Mouse (Mus musculus) heart, embryonic 14.5 days (tissue): ENCODE measurements around the gene Tgfbr3. TPM values are rescaled to one million over a fixed set of nuclear protein-coding genes. Genes with fewer than 3 reads are reported as not detected.

ENCODE experiments used
- ATAC-seq: fragments of 200-750 bp; cut with Nextera tagmentation; 2 replicates; pipeline ENCODE4 v1.8.0; 2017; ENCODE audit warnings: low read depth, moderate TSS enrichment; ENCODE audit not compliant: insufficient number of reproducible peaks, insufficient read depth, low FRiP score
- H3K27ac ChIP-seq, 2 experiments: fragments of 200-500 bp in 1 of 2; fragments of 300-500 bp in 1 of 2; sonication (generic) in 1 of 2; replicated peaks in 1 of 2; 2 replicates each; pipeline ENCODE4 v1.5.1; 2012 to 2014; ENCODE audit warnings: low read depth in 2 of 2, low read length in 2 of 2, control low read depth in 1 of 2, mild to moderate bottlenecking in 1 of 2, mixed read lengths in 1 of 2; ENCODE audit not compliant: control insufficient read depth in 1 of 2, insufficient read depth in 1 of 2
- H3K27me3 ChIP-seq: fragments of 300-500 bp; sonication (generic); 2 replicates; pipeline ENCODE4 v1.6.1; 2014; ENCODE audit warnings: mild to moderate bottlenecking, low read length, control low read depth; ENCODE audit not compliant: control insufficient read depth, insufficient read depth
- H3K36me3 ChIP-seq: fragments of 300-500 bp; sonication (generic); 2 replicates; pipeline ENCODE4 v1.6.1; 2014; ENCODE audit warnings: mild to moderate bottlenecking, control low read depth, low read length, mixed read lengths; ENCODE audit not compliant: control insufficient read depth, insufficient read depth
- H3K4me1 ChIP-seq, 2 experiments: fragments of 200-500 bp in 1 of 2; fragments of 300-500 bp in 1 of 2; sonication (generic) in 1 of 2; 2 replicates each; pipeline ENCODE4 v1.6.1; 2012 to 2014; ENCODE audit warnings: low read length in 2 of 2, control low read depth in 1 of 2, mixed read lengths in 1 of 2; ENCODE audit not compliant: control insufficient read depth in 2 of 2, insufficient read depth in 2 of 2
- H3K4me2 ChIP-seq: fragments of 300-500 bp; sonication (generic); 2 replicates; pipeline ENCODE4 v1.6.1; 2014; ENCODE audit warnings: mild to moderate bottlenecking, low read length
- H3K4me3 ChIP-seq, 2 experiments: fragments of 200-500 bp in 1 of 2; fragments of 300-500 bp in 1 of 2; sonication (generic) in 1 of 2; 2 replicates each; pipeline ENCODE4 v1.5.1; 2012 to 2014; ENCODE audit warnings: low read length in 2 of 2, mild to moderate bottlenecking in 2 of 2, control low read depth in 1 of 2, low read depth in 1 of 2, moderate library complexity in 1 of 2; ENCODE audit not compliant: control insufficient read depth in 1 of 2, insufficient read depth in 1 of 2
- H3K9ac ChIP-seq: fragments of 300-500 bp; sonication (generic); 2 replicates; pipeline ENCODE4 v1.6.1; 2014; ENCODE audit warnings: mild to moderate bottlenecking, low read length
- H3K9me3 ChIP-seq: fragments of 300-500 bp; sonication (generic); 2 replicates; pipeline ENCODE4 v1.6.1; 2016; ENCODE audit warnings: low read length, control low read depth; ENCODE audit not compliant: control insufficient read depth
- WGBS: fragments of 180-500 bp; shearing (Covaris S2); extraction: QIAGEN DNeasy Blood & Tissue Kit; methylation state at CpG from one replicate; pipeline ENCODE4 v1.1.7; 2014; 5-methylcytosine and 5-hydroxymethylcytosine counted together
- polyA plus RNA-seq: library from polyadenylated mRNA; unstranded; fragments of >200 nt; fragmentation: Nextera tagmentation; extraction: Ambion mirVana; gene quantifications from 2 replicates; pipeline ENCODE4 v1.2.1, GENCODE M21; 2014

The Tgfbr3 gene
- polyA plus RNA-seq, 1 experiment from 2014 or later = 24.1 TPM

GRCm38 (mm10) chr5:107217139-107217538, 72.3 kb downstream of the Tgfbr3 start:
- no peaks in the 10 kb centered on the region for H3K27me3 ChIP-seq
- H3K36me3 ChIP-seq = peaks cover 16% of the 10 kb centered on the region; the same call in 1 of the 2 replicates
- WGBS = 26% methylated on average over 2 of the region's 2 CpGs
- H3K4me2 ChIP-seq = no peak overlapping the region
- H3K9me3 ChIP-seq = no peaks in the 10 kb centered on the region
- peaks cover 14 to 31% of the 10 kb centered on the region in 2 experiments for H3K4me1 ChIP-seq
- peak overlapping the region in 1 of 2 experiments; percentile 2; a peak in 1 of 4 replicates for H3K27ac ChIP-seq
- H3K9ac ChIP-seq = no peak overlapping the region
- no peak overlapping the region for H3K4me3 ChIP-seq
- no peak for ATAC-seq

GRCm38 (mm10) chr5:107213373-107214132, 75.9 kb downstream of the Tgfbr3 start:
- no peak overlapping the region for H3K27ac ChIP-seq
- 78% methylated on average over 9 of the region's 9 CpGs for WGBS
- H3K27me3 ChIP-seq = no peaks in the 10 kb centered on the region

GRCm38 (mm10) chr5:107211830-107212370, 77.5 kb downstream of the Tgfbr3 start:
- no peak for ATAC-seq
- 79% methylated on average over 10 of the region's 10 CpGs for WGBS
- Histone ChIP-seq H3K4me3 (no peak overlapping the region), H3K27me3 (no peaks in the 10 kb centered on the region), H3K9me3 (no peaks in the 10 kb centered on the region), H3K36me3 (peaks cover 16% of the 10 kb centered on the region; the same call in 1 of the 2 replicates), H3K4me1 (peaks cover 2 to 4% of the 10 kb centered on the region in 2 experiments), H3K4me2 (no peak overlapping the region), H3K27ac (no peak overlapping the region), H3K9ac (no peak overlapping the region)

More at GRCm38 (mm10) chr5:107213373-107214132, 75.9 kb downstream of the Tgfbr3 start:
- no peak for ATAC-seq
- Histone ChIP-seq H3K9ac (no peak overlapping the region), H3K4me1 (peaks cover 10 to 19% of the 10 kb centered on the region in 2 experiments), H3K36me3 (peaks cover 16% of the 10 kb centered on the region; the same call in 1 of the 2 replicates), H3K4me3 (no peak overlapping the region), H3K9me3 (no peaks in the 10 kb centered on the region), H3K4me2 (no peak overlapping the region)

- no peaks in the 10 kb centered on the region for H3K4me1 ChIP-seq
- no peak overlapping the region for H3K4me3 ChIP-seq
- no peak overlapping the region for H3K9ac ChIP-seq
- WGBS = 82% methylated on average over 2 of the region's 2 CpGs
- H3K9me3 ChIP-seq = no peaks in the 10 kb centered on the region
- ATAC-seq = no peak
- no peak overlapping the region for H3K27ac ChIP-seq
- H3K36me3 ChIP-seq = peaks cover 20% of the 10 kb centered on the region; the same call in 1 of the 2 replicates
- H3K27me3 ChIP-seq = no peaks in the 10 kb centered on the region
- no peak overlapping the region for H3K4me2 ChIP-seq
Measured at GRCm38 (mm10) chr5:107210040-107210439, 79.4 kb downstream of the Tgfbr3 start.

GRCm38 (mm10) chr5:107207911-107208310, 81.5 kb downstream of the Tgfbr3 start:
- Histone ChIP-seq H3K27ac (no peak overlapping the region), H3K4me1 (peaks cover 3 to 9% of the 10 kb centered on the region in 2 experiments), H3K4me3 (no peak overlapping the region), H3K9ac (no peak overlapping the region), H3K27me3 (no peaks in the 10 kb centered on the region), H3K4me2 (no peak overlapping the region), H3K9me3 (no peaks in the 10 kb centered on the region), H3K36me3 (0 out of 2 replicates have a peak, but pooled peaks cover 4% of the 10 kb centered on the region)
- no peak for ATAC-seq
- WGBS = 80% methylated on average over 5 of the region's 5 CpGs

GRCm38 (mm10) chr5:107204306-107204705, 85.1 kb downstream of the Tgfbr3 start:
- Histone ChIP-seq H3K4me1 (peaks cover 11 to 30% of the 10 kb centered on the region in 2 experiments), H3K27ac (no peak overlapping the region), H3K27me3 (no peaks in the 10 kb centered on the region), H3K9ac (no peak overlapping the region), H3K4me2 (no peak overlapping the region), H3K36me3 (0 out of 2 replicates have a peak, but pooled peaks cover 4% of the 10 kb centered on the region), H3K9me3 (no peaks in the 10 kb centered on the region), H3K4me3 (no peak overlapping the region)
- no peak for ATAC-seq

GRCm38 (mm10) chr5:107202801-107203559, 86.4 kb downstream of the Tgfbr3 start:
- Histone ChIP-seq H3K4me2 (no peak overlapping the region), H3K36me3 (0 out of 2 replicates have a peak, but pooled peaks cover 4% of the 10 kb centered on the region), H3K27me3 (no peaks in the 10 kb centered on the region), H3K9ac (no peak overlapping the region), H3K9me3 (no peaks in the 10 kb centered on the region), H3K4me1 (peaks cover 11 to 30% of the 10 kb centered on the region in 2 experiments), H3K4me3 (no peak overlapping the region), H3K27ac (peak overlapping the region; percentile 35 to 41; a peak in 3 of 4 replicates)
- ATAC-seq = no peak
- WGBS = 29% methylated on average over 8 of the region's 8 CpGs
